Mouse (Mus musculus) spleen, postnatal 10 days (tissue): ENCODE data around the gene Mok.
A peak's percentile ranks its signal among the peaks of the same experiment; 100 is the strongest.
"Not testable (repeated sequence)": the region's sequence is repeated elsewhere in the genome, so short reads cannot be mapped to it uniquely, and the experiment has no call there.

Experiments
- DNase-seq, 2 experiments: peaks; one replicate each; pipeline ENCODE4 v3.0.0; 2021 to 2022; ENCODE audit warnings: low spot score in 2 of 2

Mok gene

DNA sequence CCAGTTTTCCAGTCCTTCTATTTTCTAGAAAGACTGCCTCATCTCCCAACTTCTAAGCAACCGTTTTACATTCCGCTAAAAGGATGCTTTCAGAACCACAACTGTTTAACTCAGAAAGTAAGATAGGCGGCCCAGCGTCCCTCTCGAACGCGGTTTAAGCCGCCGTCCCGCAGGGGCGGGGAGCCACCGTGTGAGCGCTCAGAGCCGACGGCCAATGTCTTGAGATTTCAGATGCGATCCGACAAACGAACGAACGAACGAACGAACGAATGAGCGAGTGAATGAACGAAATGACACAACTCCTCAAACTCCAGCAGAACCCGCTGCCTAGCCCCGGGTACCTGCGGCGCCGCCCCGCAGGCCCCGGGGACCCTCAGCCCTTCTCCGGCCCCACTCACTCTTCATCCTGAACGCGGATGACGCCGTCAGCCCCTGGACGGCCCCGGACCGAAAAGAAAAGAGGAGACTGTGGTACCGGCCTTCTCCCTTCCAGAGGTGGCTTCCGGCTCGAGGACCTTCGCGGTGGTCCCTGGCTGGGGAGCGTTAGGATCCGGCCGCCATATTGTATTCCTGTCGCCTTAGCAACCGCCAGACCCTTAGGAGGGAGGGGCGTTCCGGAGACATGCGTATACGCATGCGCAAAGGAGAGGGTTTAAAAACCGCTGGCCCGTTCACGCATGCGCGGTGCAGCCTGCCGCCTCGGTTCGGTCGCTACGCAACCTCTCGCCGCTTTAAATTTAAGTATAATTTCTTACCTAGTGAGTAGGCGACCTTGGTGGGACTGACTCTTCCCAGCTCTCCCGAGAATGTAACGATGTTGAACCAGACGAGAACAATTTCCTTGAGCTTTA is at the start of gene Mok:
TSS of gene Mok (minus strand) at position 592 of the 851 bp plus-strand sequence.
- DNase-seq = peak; percentile 94

DNA sequence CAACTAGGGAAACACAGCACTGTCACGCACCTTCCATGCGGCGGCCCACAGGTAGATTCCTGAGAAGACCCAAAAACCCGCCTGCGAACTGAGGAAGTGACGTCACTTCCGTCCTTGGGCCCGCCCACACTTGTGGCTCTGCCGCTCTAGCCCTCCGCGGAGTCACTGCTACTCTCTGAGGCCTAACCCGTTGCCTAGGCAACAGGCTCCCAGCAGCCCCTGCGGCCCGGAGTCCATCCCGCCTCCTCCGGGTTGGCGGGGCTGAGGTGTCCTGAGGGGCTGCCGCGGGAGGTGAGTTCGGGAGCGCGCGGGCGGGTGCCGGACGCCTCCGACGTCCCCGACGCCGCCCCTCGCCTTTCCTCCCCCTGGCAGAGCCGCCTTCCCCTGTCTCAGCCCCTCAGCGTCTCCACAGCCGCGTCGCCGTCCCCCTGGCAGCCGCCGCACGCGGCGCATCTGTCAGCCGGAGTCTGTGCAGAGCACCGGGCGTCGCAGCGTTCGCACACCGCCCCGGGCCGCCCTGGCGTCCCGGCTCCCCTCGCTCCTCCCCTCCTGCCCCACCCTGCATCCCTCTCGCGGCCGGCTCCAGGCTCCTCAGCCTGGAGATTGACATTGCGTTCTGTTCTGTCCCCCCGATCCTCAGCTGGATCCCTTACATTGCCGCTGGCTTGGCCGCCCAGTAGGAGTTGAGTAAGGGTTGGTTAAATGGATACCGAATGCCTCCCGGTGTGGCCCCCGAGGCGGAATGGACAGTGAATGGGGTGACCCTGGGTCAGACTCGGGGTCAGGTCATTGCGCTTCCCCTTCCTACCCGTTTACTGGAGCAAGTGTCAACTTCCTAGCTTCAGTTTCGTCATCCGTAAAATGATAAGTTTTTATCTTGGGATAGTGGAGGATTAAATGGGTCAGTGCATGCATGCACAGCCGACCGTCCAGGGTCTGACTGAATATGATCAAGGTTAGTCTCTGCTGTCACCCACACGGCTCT is 48.6 kb upstream of the Mok start, which contains the start of the genes Cinp and Tecpr2:
TSS of gene Cinp (minus strand) at position 110 of the 985 bp plus-strand sequence.
TSS of gene Tecpr2 (plus strand) at position 229 of the 985 bp plus-strand sequence.
- peak; percentile 93 to 98 for DNase-seq

DNA sequence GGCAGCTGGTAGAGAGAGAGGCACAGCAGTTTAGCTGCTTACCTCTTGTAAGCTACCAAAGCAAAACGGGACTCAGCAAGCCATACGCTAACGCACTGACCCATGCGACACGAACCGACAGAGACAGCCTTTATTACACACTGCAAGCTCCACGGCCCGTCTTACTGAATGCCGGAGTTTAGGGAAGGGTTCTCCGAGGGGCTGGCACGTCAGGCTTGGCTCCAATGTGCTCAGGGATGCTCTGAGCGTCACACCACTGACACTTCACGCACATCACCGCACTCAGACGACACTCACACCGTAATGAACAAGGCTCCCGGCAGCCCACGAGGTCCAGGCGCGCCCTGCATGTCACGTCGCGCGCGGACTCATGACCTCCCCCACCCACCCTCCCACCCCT is 47.9 kb upstream of the Mok start:
- no peak for DNase-seq

DNA sequence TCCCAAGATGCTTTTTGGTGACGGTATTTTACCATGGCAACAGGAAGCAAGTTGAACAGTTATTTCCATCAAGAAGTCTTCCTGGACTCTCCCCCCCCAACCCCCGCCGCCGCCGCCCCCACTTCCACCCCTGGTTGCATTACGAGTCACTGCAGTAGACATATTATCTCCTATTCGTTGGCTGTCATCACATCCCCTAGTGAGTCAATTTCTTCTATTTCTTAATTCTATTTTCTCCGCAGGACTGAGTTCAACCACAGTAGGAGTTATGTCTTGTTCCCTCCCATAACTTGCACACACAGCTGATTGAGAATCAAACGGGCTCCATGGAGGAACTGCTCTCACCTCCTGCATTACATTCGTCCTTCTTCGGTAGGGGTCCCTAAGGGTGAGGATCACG is 47.4 kb upstream of the Mok start:
- DNase-seq = no peak

DNA sequence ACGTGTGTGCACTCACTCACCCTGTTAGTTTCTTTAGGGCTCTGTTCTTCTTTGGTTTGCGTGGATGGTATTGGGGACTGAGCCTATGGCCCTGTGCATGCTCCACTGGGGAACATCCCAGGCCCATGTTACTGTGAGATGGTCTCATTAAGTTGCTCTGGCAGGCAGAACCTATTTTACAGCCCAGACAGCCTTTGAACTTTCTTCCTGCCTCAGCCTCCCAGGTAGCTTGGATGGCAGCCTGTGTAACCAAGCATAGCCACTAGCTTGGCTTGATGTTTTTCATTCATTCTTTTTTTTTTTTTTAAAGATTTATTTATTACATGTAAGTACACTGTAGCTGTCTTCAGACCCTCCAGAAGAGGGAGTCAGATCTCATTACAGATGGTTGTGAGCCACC is 44.5 kb upstream of the Mok start:
- DNase-seq = no peak

DNA sequence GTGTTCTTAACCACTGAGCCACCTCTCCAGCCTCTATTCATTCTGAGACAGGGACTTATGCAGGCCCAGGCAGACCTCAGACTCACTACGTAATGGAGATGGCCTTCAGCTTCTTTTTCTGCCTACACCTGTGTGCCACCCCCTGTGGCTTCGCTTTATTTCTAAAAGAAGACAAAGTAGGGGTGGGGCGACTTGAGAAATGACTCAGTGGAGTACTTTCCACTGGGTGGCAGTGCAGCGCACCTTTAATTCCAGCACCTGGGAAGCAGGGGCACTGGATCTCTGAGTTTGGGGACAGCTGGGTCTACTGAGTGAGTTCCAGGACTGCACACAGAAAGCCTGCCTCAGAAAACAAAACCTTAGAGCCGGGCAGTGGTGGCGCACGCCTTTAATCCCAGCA is 41.6 kb upstream of the Mok start:
- no peak for DNase-seq

DNA sequence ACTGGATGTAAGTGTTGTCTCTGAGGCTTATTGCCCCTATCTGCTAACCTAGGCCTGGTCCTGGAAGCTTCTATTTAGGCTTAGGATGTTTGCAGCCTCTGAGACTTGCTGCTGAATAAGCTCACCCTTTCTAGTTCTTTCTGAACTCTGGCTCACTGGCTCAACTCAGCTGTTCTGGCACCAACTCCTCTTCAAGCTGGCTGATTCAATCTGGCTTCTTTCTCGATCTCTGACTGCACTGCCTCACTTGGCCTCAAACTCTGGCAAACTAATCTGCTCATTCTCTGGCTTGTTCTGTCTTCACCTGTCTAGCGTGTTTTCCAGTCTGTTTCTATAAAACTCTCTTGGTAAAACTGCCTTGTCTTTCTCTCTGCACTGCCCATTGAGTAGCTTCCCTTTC is 34.6 kb upstream of the Mok start:
- no peak for DNase-seq

DNA sequence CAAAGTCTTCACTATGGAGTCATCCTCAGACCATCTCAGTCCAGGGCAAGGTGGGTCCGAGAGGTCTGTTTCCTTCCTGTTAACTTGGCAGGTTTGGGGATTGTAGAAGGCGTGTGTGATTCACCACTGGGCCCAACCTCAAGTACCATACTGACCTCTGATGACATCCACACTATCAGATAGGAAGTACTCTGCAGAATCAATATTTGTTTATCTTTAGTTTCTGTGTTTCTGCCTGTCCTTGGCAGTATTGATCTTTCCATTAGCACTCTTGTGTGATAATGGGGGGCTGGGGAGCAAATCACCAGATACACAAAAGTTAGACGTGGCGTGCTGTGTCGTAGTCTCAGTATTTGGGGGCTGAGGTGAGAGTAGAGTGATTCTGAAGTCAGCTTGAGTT is 30.5 kb upstream of the Mok start:
- DNase-seq = no peak

DNA sequence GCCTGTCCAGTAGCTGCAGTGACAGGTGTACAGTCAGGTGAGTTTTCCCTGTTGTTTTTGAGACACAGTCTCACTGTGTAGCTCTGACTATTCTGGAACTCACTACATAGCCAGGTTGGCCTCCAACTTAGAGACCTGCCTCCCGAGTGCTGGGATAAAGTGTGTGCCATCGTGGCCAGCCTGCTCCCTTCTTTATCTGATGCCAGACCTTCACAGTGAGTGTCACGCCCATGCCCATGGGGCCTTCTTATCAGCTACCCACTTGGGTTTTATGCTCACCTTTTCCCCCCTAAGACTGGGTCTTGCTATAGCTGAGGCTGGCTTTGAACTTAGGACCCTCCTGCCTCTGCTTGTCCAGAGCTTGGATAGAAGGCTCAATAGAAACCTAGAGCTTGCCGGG is 29.4 kb upstream of the Mok start:
- DNase-seq = no peak

DNA sequence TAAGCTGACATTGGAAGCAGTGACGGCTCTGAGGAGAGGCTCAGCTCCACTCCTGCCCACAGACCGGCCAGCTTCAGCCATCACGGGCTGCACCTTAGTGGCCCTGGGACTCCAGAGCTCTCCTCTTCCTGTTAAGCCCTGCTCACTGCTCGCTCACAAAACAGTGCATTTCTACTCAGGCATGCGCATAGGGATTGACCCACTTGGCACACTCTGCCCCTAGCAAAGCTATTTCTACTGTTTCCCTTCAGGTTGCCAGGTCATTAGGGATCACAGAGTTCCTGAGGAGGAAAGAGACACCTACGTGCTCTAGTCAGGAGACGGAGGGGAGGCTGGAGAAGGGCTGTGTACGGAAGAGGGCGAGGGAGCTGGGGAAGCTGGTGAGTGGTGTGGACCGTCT is 25.2 kb upstream of the Mok start:
- DNase-seq = no peak

DNA sequence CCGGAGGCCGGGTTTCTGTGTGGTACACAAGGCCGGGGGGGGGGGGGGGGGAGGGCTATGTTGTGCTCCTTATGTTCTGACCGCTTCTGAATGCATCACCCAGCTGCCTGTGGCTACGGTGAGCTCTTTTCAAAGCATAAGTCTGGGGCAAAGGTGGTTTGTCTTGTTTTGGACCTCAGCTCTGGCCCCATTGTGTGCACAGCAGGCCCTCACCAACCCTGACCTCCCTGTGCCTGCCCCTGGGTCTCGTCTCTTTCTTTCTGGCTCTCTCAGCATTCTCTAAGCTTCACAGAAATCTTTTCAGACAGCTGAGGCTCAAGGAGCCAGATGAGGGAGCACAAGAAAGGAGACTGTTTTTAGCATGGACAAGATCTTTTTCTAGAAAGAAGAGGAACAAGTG is 24.8 kb upstream of the Mok start:
- DNase-seq = no peak

DNA sequence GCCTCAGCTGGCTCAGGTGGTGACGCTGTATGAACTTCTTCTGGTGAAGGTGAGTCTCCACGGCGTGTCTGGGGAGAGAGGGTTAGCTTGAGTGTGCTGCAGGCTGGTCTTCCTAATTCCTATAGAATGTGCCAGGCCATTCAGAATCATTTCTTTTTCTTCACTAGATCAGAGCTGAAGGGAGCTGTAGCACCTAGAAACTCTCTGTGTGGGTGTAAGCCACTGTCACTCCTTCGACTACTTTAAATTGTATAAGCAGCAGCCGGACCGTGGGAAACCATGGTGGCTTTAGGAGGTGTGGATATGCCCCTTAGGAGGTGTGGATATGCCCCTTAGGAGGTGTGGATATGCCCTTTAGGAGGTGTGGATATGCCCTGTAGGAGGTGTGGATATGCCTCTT is 23.3 kb upstream of the Mok start:
- no peak for DNase-seq

DNA sequence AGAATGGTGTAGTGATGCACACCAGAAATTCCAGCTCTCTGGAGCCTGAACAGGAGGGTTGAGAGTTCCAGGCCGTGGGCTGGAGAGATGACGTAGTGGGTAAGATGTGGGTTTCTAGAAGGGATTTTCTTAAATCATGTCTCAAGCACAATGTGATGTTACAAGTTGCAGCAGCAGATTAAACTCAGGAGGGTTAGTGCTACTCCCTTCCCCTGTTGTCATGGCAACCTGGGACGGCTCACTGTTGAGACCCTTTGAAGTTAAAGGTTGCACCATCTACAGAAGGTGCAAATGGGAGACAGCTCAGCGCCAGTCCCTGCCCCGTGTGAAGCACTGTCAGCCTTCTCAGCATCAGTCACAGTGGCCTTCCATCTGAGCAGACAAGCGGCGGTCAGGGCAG is 20.5 kb upstream of the Mok start:
- DNase-seq = no peak

DNA sequence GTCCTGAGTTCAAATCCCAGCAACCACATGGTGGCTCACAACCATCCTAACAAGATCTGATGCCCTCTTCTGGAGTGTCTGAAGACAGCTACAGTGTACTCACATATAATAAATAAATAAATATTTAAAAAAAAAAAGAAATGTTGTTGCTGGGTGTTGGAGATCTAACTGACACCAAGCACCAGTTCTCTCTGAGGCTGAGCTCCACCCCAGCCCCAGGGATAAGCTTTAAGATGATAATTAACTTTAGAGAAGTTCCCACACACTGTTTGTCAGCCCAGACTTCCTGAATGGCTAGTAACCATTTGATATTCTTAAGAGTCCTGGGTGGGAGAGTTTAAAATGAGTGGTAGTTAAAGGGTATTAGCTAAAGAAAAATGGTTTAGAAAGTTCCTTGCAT is 19.6 kb upstream of the Mok start:
- DNase-seq = no peak

DNA sequence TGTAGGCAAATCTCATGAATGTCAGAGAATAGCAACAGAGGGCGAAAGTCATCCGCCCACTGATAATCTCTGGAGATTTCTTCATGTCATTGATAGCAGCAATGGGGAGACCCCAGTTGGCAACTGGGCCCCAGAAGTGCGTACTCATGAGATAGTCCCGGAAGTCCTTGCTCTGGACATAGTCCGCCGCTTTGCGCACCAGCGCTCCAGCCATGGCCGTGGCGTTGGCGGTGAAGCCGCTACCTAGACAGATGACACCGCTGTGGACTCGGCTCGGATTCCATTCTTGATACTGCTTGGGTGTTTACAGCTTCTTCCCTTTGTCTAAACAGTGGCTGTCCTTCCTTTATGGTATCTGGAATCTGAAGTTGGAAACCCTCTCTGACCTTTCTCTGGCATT is 17.9 kb upstream of the Mok start:
- DNase-seq = not testable (repeated sequence)

DNA sequence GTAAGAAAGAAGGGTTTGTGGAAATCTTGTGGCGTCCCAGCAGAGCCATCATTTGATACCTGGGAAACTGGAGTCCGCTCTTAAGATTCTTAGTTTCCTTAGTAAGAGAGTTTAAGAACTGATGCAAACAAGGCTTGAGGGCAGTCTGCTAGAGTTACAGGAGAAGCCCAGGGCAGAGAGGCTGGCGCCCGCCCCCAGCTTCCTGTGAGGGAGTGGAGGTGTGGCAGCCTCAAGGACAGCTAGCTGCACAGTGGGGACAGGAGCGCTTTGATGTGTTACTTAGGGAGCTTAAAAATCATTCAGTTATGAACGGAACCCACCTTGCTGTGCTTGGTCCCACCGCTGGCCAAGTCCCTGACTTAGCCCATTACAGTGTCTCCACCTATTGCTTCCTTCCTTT is 16.5 kb upstream of the Mok start:
- peak in 1 of 2 experiments; percentile 30 for DNase-seq

DNA sequence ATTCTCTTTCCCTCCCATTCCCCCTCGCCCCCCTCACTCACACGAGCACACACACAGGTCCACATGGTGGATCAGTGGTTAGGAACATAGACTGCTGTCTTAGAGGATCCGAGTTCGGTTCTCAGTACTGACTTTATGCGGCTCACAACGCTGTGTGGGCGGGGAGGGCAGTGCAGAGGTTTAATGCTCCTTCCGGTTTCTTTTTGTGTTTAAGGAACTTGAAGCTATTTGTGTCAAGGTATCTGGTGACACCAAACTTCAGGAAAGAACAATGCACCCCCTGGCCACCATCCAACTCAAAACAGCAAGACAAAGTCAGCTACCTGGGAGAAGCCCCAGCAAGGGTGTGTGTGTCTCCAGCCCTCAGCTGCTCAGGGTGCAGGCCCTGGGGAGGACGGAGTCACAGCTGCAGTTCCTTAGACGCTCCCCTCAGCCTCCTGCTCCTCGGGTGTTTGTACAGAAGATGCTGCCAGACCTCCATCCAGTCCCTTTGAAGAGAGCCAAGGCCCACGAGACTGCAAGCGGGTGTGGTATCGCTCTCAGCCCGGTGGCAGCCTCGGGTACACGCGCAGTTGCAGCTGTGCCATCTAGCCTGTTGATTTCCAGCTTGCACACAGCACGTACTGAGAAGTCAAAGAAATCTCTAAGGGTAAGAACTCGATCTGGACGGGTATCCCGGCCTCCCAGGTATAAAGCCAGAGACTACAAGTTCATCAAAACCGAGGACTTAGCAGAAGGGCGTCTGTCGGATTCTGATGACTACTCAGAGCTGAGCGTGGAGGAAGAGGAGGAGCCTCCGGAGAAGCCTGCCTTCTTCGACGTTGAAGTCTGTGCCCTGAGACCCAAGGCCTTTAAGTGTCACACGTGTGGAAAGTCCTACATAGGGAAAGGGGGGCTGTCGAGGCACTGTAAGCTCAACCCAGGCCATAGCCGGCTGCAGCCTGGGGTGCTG is 14.3 kb upstream of the Mok start:
- no peak for DNase-seq

DNA sequence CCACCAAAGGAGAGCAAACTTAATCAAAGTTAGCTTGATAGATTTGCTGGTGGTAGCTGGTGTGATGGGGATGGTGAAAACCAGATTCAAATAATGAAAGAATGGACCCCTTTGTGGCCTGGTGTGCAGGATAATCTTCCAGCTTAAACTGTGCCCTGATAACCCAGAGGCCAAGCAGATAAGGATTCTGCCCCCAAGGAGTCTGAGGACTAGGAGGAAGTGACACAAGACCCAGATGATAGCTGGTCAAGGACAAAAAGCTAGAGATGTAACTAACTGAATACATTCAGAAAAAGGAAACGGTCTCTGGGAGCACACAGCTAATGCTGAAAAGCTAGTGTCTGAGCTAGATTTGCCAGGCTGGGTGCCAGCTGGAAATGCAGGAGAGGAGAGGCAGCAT is 11.2 kb upstream of the Mok start:
- no peak for DNase-seq

DNA sequence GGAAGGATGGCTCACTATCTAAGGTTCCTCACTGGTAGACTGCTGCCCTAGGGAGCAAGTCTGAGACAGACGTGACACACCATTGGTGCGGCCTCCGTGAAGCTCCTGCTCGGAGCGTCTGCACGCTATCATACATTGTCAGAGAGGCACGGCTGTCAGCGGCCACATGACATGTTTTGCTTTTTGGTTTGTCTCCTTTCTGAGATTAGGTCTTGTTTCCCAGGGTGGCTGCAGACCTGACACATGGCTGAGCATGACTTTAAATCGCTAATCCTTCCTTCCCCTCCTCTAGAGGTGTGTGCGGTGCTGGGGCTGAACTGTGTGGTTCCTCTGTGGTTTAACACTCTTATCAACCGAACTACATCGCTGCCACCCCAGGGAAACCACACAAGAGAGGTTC is 10.7 kb upstream of the Mok start:
- peak; percentile 32 to 39 for DNase-seq

DNA sequence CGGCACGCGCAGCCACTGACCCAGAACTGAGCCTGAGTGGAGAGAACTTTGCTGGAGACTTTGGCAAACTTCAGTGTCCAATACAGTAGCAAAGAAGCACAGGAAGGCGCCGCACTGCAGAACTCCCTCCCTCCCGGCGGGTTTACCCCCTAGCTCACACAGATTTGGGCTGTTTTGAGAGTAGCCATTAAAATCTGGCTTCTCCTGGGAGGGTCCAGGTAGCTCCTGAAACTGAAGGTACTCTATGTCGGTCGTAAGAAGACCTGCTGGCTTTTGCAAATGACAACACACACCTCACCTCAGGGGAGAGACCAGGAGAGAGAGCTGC is 10.2 kb upstream of the Mok start:
- DNase-seq = peak; percentile 28 to 34
